Mouse (Mus musculus) telencephalon, adult 2 months (tissue): Measurements from ENCODE around the gene Als2cr12.
"Not testable (repeated sequence)": the region's sequence is repeated elsewhere in the genome, so short reads cannot be mapped to it uniquely, and the experiment has no call there.

Source experiments
- DNase-seq: peaks from one replicate; pipeline ENCODE4 v3.0.0-alpha.2; 2011; ENCODE audit warnings: low read depth, low spot score

Als2cr12 gene

GRCm38 (mm10) chr1:58695810-58696209 is at the start of gene Als2cr12:
Als2cr12 (minus strand) TSS chr1:58695989.
- DNase-seq: not testable (repeated sequence)

GRCm38 (mm10) chr1:58744645-58745044 is 48.9 kb upstream of the Als2cr12 start:
- no peak for DNase-seq

GRCm38 (mm10) chr1:58743252-58743651 is 47.5 kb upstream of the Als2cr12 start:
- DNase-seq: no peak

- no peak for DNase-seq
Observed at GRCm38 (mm10) chr1:58742571-58743021, 46.8 kb upstream of the Als2cr12 start.

GRCm38 (mm10) chr1:58739529-58739928 is 43.7 kb upstream of the Als2cr12 start:
- DNase-seq: peak; percentile 93

- DNase-seq: peak; percentile 77
Observed at GRCm38 (mm10) chr1:58736968-58737367, 41.2 kb upstream of the Als2cr12 start.

GRCm38 (mm10) chr1:58735962-58736361 is 40.2 kb upstream of the Als2cr12 start:
- DNase-seq: no peak

- no peak for DNase-seq
Observed at GRCm38 (mm10) chr1:58734043-58734920, 38.5 kb upstream of the Als2cr12 start.

- DNase-seq: no peak
Observed at GRCm38 (mm10) chr1:58733636-58734035, 37.8 kb upstream of the Als2cr12 start.

GRCm38 (mm10) chr1:58728590-58728868 is 32.7 kb upstream of the Als2cr12 start:
- DNase-seq: no peak

GRCm38 (mm10) chr1:58727747-58728589 is 32.2 kb upstream of the Als2cr12 start:
- DNase-seq: no peak

GRCm38 (mm10) chr1:58727019-58727746 is 31.4 kb upstream of the Als2cr12 start:
- DNase-seq: no peak

- no peak for DNase-seq
Observed at GRCm38 (mm10) chr1:58725767-58726166, 30.0 kb upstream of the Als2cr12 start.

GRCm38 (mm10) chr1:58725095-58725494 is 29.3 kb upstream of the Als2cr12 start:
- no peak for DNase-seq

GRCm38 (mm10) chr1:58724533-58724932 is 28.7 kb upstream of the Als2cr12 start:
- DNase-seq: no peak

- no peak for DNase-seq
Observed at GRCm38 (mm10) chr1:58723809-58724405, 28.1 kb upstream of the Als2cr12 start.

GRCm38 (mm10) chr1:58723062-58723808 is 27.4 kb upstream of the Als2cr12 start:
- DNase-seq: no peak

GRCm38 (mm10) chr1:58722115-58722938 is 26.5 kb upstream of the Als2cr12 start:
- DNase-seq: no peak

GRCm38 (mm10) chr1:58720988-58721387 is 25.2 kb upstream of the Als2cr12 start:
- no peak for DNase-seq

GRCm38 (mm10) chr1:58720090-58720489 is 24.3 kb upstream of the Als2cr12 start:
- DNase-seq: no peak
